Mouse (Mus musculus): Measurements from ENCODE around the gene Mon1b.

GRCm38 (mm10) chr8:113634670-113635591 is at the start of gene Mon1b:
- TF ChIP-seq TAL1 (IDR thresholded peaks at IDR 0.05; ENCODE audit: low read length), result no peak
- no peak for TF ChIP-seq GATA1 (IDR thresholded peaks at IDR 0.05; ENCODE audit: low read length)

All from erythroblast, embryonic 14.5 days (primary cell).